Mouse (Mus musculus) lung, adult 2 months (tissue): ENCODE measurements around the gene Wasf3.

ENCODE experiments used
- CTCF ChIP-seq: fragments of 200-500 bp; IDR thresholded peaks from 2 replicates; pipeline ENCODE4 v1.5.1; 2011; ENCODE audit warnings: mild to moderate bottlenecking, low read length, control low read depth; ENCODE audit not compliant: insufficient read depth
- POLR2A ChIP-seq: fragments of 200-500 bp; IDR thresholded peaks from 2 replicates; pipeline ENCODE4 v1.6.1; 2011; ENCODE audit warnings: low read depth, mild to moderate bottlenecking, control low read depth, low read length, borderline replicate concordance; ENCODE audit errors: extremely low read depth

GRCm38 (mm10) chr5:146436796-146437195, 52.0 kb downstream of the Wasf3 start:
- TF ChIP-seq CTCF = no peak
- no peak for TF ChIP-seq POLR2A
